Mouse (Mus musculus) left cerebral cortex, postnatal 10 days (tissue): ENCODE data around the gene Stpg1. TPM values are rescaled to one million over a fixed set of nuclear protein-coding genes. Genes with fewer than 3 reads are reported as not detected.

ENCODE experiments used
- DNase-seq, 2 experiments: peaks; one replicate each; pipeline ENCODE4 v3.0.0; 2021 to 2022; ENCODE audit warnings: low spot score in 2 of 2, mixed read lengths in 1 of 2; ENCODE audit errors: extremely low spot score in 1 of 2
- intact Hi-C: fragments of 180-260 bp; cut with DNase I; formaldehyde crosslinking; loops from one replicate; pipeline ENCODE4 v1.15.1; 2025
- total RNA-seq, 2 experiments: library from RNA; stranded (reverse); gene quantifications; 2 replicates each; pipeline ENCODE4 v1.2.3; 2021

Stpg1 gene
- total RNA-seq, 2 experiments from 2014 or later = 0.81 to 1.3 TPM

DNA sequence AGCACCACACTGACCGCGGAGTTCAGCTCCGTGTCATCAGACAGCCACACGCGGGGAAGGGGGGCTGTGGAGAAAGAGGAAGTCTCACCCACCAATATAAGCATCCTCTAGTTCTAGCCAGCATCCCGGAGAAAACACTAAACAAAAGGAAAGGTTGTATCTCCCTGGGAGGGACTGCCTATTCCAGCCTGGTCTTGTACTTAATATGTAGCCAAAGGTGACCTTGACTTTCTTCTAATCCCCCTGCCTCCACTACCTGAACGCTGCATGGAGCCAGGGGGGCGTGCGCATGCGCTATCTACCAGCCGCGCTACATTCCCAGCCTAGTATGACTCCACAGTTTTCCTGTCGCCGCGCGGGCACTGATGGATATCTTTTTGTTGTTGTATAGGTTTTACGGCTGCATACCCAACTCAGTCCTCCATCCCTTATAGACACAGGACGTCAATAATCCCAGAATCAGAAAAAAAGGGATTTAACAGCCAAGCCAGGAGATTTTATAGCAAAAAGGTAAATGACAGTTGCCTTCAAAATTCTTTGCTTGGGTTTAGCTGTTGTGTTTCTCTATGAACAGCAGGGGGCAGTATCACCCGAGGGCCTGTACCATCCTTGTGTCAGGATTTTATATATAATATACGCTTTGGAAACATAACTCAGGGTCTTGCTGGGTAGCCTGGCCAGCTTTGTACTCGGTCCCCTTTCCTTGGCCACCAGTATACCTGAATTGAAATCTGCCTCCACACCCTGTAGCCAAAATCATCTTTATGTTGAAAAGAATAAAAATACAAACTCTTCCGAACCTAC lies 13.2 kb downstream of the Stpg1 start:
- DNase-seq = peak; percentile 54 to 70
- intact Hi-C loops = loop anchor here (1.0 kb wide), 1 partner anchor 160 kb away; no protein-coding TSS in a partner anchor

GRCm38 (mm10) chr4:135508419-135509039 lies 13.9 kb downstream of the Stpg1 start:
- peak; percentile 72 to 85 for DNase-seq
- intact Hi-C loops = loop anchor here (1.0 kb wide), 1 partner anchor 159 kb away; no protein-coding TSS in a partner anchor

GRCm38 (mm10) chr4:135509515-135509914 lies 14.9 kb downstream of the Stpg1 start:
- no peak for DNase-seq
- intact Hi-C loops = no loop called here

DNA sequence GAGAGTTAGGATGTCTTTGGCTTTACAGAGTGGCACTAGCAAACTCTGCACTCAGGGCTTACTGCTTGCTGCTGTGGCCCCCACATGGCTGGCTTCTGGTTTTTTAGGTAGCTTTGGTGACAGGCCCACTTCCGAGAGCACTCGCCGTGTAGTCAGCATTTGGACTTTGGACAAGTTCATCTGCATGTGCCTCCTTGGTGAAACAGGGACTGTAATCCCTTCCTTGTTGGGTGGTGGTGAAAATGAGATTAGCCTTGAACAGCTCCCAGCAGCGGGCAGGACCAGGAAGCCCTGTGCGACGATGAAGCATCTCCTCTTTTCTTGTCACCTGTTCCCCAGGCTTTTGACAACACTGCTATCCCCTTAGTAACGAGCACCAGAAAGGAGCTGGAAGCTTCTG lies 19.3 kb downstream of the Stpg1 start:
- no peak for DNase-seq
- intact Hi-C loops = no loop called here

GRCm38 (mm10) chr4:135514925-135515324 lies 20.3 kb downstream of the Stpg1 start:
- intact Hi-C loops = no loop called here

DNA sequence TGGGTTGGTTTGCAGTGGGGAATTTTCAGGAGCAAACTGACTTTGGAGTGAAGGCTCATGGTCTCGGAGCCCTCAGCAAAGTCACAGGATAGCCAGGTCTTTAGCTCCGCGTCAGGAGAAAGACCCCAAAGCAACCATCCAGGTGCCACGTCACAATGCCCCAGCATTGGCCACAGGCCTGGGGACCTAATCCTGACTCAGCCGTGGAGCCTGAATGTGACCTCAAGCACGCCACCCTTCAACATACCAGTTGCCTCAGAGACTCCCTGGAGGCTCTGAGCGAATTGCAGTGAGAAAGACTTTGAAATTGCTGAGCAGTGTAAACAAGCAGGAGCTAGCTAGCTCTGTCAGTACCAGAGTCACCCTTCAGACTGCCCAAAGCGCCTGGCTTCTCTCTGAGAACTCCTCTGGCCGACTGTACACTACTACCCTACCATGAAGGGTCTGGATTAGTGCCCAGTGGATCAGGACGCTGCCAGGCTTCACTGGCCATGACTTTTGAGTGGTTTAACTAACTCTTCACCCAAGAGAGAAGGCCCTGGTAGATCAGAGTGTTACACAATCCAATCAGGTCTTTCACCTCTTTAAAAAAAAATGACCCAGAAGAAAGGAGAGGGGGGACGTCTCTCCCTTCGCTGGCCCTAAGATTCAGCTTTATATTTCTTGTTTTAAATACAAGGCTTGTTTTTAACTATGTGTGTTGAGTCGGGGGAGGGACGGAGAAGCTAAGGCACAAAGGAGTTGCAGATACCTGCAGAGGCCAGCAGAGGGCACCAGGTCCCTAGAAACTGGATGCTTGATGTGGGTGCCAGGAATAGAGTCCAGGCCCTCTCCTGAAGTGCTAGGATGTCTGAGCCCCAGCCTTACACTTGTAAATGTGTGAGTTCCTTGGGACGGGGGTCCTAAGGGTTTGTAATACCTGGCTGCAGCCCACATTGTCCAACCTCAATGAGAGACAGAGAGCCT lies 22.0 kb downstream of the Stpg1 start:
- intact Hi-C loops = no loop called here
- DNase-seq = no peak

More at GRCm38 (mm10) chr4:135514925-135515324, 20.3 kb downstream of the Stpg1 start:
- no peak for DNase-seq

- no peak for DNase-seq
- intact Hi-C loops = no loop called here
These were observed 23.5 kb downstream of the Stpg1 start for GRCm38 (mm10) chr4:135518135-135518534.

GRCm38 (mm10) chr4:135520421-135520820 lies 25.8 kb downstream of the Stpg1 start:
- intact Hi-C loops = no loop called here

DNA sequence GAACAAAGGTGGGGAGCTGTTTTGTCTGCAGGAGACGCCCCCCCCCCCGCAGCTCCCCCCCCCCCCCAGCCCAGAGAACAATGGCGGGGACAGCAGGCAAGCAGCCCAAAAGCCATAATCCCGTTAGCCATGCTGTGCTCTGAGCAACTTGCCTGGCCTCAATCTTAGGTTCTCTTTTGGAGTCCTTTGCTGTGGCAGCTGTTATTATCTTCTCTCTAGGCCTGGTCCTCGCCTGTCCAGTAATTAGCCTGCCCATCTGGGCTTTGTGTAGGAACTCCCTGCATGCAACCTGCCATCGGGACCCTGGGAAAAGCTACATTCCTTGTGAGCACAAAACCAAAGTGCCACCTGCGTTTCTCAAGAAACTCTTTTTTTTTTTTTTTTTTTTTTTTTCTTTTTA lies 29.3 kb downstream of the Stpg1 start:
- no peak for DNase-seq
- intact Hi-C loops = no loop called here

More at GRCm38 (mm10) chr4:135520421-135520820, 25.8 kb downstream of the Stpg1 start:
- no peak for DNase-seq

GRCm38 (mm10) chr4:135525057-135525456 lies 30.5 kb downstream of the Stpg1 start:
- DNase-seq = no peak
- intact Hi-C loops = no loop called here

GRCm38 (mm10) chr4:135526039-135526710 lies 31.6 kb downstream of the Stpg1 start:
- intact Hi-C loops = no loop called here
- DNase-seq = no peak

DNA sequence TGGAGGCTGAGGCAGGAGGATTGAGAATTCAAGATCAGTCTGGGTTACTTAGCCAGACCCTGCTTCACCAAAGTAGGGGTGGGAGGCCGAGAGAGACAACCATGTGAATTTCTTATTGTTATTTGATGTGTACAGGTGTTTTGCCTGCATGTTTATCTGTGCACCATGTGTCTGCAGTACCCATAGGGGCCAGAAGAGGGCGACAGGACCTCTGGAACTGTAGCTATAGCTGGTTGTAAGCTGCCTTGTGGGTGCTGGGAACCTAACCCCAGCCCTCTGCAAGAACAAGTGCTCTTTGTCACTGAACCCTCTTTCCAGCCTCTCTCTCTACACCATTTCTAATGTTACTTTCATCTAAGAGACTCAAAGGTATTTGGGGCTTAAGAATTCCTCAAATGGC lies 35.7 kb downstream of the Stpg1 start:
- intact Hi-C loops = no loop called here
- no peak for DNase-seq

GRCm38 (mm10) chr4:135531236-135531635 lies 36.6 kb downstream of the Stpg1 start:
- peak in 1 of 2 experiments; percentile 21 for DNase-seq
- intact Hi-C loops = no loop called here

GRCm38 (mm10) chr4:135531771-135532613 lies 37.4 kb downstream of the Stpg1 start:
- no peak for DNase-seq
- intact Hi-C loops = no loop called here

GRCm38 (mm10) chr4:135533001-135533400 lies 38.4 kb downstream of the Stpg1 start:
- intact Hi-C loops = no loop called here
- DNase-seq = no peak

GRCm38 (mm10) chr4:135535021-135535420 lies 40.4 kb downstream of the Stpg1 start:
- intact Hi-C loops = no loop called here
- no peak for DNase-seq

- DNase-seq = no peak
- intact Hi-C loops = no loop called here
These were observed 44.5 kb downstream of the Stpg1 start for GRCm38 (mm10) chr4:135539056-135539455.

DNA sequence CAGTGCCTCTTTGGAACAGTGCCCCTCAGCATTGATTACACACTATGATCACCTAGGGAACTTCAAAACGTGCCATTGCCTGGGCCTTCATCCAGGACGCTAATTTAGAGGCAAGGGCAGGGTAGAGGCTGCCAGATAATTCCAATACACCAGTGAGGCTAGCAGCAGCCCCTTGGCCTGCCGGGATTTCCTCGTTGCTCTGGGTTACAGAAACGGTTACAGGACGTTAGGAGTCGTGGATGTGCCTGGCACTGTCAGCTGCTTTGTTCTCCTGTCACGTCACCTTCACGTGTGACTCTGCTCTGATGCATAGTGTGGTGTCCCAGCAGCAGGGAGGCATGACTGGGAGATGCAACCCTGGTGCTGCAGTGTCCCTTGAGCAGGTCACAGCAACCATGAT lies 45.5 kb downstream of the Stpg1 start:
- intact Hi-C loops = no loop called here
- no peak for DNase-seq
